Mouse (Mus musculus) lung, postnatal 10 days (tissue): ENCODE results near the gene Slc30a6.
"Not testable (repeated sequence)": the region's sequence is repeated elsewhere in the genome, so short reads cannot be mapped to it uniquely, and the experiment has no call there.

Experiments
- DNase-seq: peaks from one replicate; pipeline ENCODE4 v3.0.0; 2021

The Slc30a6 gene

GRCm38 (mm10) chr17:74453928-74454327, 58.5 kb downstream of the Slc30a6 start:
- no peak for DNase-seq

- no peak for DNase-seq
These were observed 59.3 kb downstream of the Slc30a6 start for GRCm38 (mm10) chr17:74454660-74455059.

GRCm38 (mm10) chr17:74455426-74455825, 60.0 kb downstream of the Slc30a6 start:
- no peak for DNase-seq

- DNase-seq, result no peak
These were observed 61.4 kb downstream of the Slc30a6 start for GRCm38 (mm10) chr17:74456825-74457224.

- no peak for DNase-seq
These were observed 62.7 kb downstream of the Slc30a6 start for GRCm38 (mm10) chr17:74457972-74458677.

- no peak for DNase-seq
These were observed 63.5 kb downstream of the Slc30a6 start, which contains the start of gene Nlrc4 for GRCm38 (mm10) chr17:74458711-74459408. Nlrc4 (minus strand) TSS chr17:74459142.

GRCm38 (mm10) chr17:74463510-74463909, 68.1 kb downstream of the Slc30a6 start:
- DNase-seq, result no peak

GRCm38 (mm10) chr17:74467981-74468380, 72.6 kb downstream of the Slc30a6 start:
- DNase-seq, result not testable (repeated sequence)

- not testable (repeated sequence) for DNase-seq
These were observed 74.7 kb downstream of the Slc30a6 start for GRCm38 (mm10) chr17:74470133-74470532.
